ENCODE assay signal across 10 mouse cellular contexts in the genomic region with DNA sequence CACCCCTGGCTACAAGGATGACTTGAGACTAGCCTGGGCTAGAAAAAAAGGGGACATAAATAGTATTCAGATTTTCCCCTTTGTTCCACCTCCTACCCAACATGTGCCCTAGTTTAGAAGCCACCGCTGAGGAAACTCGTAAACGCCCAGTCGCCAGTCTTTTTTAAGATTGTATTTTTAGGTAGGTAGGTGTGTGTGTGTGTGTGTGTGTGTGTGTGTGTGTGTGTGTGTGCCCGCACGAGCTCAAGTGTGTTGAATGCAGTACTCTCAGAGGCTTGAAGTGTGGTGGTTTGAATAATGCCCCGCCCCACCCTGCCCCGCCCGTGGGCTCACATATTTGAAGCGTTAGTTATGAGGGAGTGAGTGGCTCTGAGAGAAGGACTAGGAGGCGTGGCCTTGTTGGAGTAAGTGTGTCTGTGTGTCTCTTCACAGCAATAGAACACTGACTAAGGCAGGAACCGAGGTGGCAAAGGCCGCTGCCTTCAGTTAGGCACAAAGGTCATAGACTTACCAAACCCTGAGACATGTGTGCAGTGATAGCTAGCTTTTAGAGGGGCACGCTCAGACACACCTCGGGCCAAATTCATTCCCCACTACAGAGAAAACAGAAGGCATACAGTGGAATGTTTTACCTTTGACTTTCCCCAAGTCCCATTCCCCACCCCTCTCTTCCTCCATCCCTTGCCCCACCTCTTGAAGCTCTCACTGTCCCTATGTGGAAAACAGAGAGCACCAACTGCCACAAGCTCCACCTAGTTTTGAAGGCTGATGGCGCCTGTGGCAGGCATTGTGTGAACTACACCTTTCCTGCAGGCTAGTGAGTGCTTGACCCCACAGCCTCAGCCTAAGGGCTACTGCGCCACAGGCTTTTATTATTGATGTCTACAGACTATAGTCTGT. TPM values are rescaled to one million over a fixed set of nuclear protein-coding genes. Genes with fewer than 3 reads are reported as not detected.
A peak's percentile ranks its signal among the peaks of the same experiment; 100 is the strongest.
DNase-seq lines count a peak whose midpoint lies in the region.
"Had no signal": no experiment of that assay in that cellular context is flagged by ENCODE, and none has a peak within 500 bp of the region (broad histone marks: within the 10 kb centered on the region; RNA-seq: fewer than 3 reads in every experiment).

No protein-coding gene starts in this region.

- DNase-seq in right cerebral cortex, adult 18-20 months = peak; percentile 39
- DNase-seq in right cerebral cortex, postnatal 25 days = no peak
- peak; percentile 69 for DNase-seq in induced T-regulatory cell, adult 2 months (ENCODE audit: low read depth)
- peak; percentile 67 for DNase-seq in lung, postnatal 25 days (ENCODE audit: low spot score)
- peak; percentile 55 for DNase-seq in thymus, postnatal 4 days
- DNase-seq in gastrocnemius, postnatal 10 days = no peak
- DNase-seq in heart, adult 9 months (ENCODE audit: low spot score in 2 of 2) = no peak
- DNase-seq in kidney, adult 18-20 months = no peak
- DNase-seq: adrenal gland, adult 8-10 months; cerebellum, adult 18-20 months had no signal

RNA-seq across cellular contexts. Expression of gene Bsn, which starts 45.6 kb away (rescaled TPM):
- total RNA-seq in gastrocnemius, postnatal 10 days (2021) = under 1 TPM; 0.47 to 0.54 TPM

RNA-seq across cellular contexts. Expression of gene Apeh, which starts 50.2 kb away (rescaled TPM):
- total RNA-seq in gastrocnemius, postnatal 10 days (2021) = 10 to 100 TPM; 33.9 to 36.6 TPM

Comparison
In these comparisons a context has a peak if more than half of its experiments do, and no peak if none do; other contexts are left out.
1. DNase-seq: peak in right cerebral cortex, adult 18-20 months (single experiment), induced T-regulatory cell, adult 2 months (single experiment), lung, postnatal 25 days (single experiment) and thymus, postnatal 4 days (single experiment); none in right cerebral cortex, postnatal 25 days (single experiment), gastrocnemius, postnatal 10 days (single experiment), heart, adult 9 months (0 of 2) and kidney, adult 18-20 months (single experiment).